Mouse (Mus musculus) spleen, embryonic (tissue): ENCODE data around the gene Ldhb.
"Not testable (repeated sequence)": the region's sequence is repeated elsewhere in the genome, so short reads cannot be mapped to it uniquely, and the experiment has no call there.

ENCODE experiments used
- CTCF ChIA-PET: fragments of 350-600 bp; sonication (Branson Sonifier 250); formaldehyde crosslinking; loops from one replicate; lab custom pipeline; 2022; lab: Charles Lee

Gene Ldhb

GRCm38 (mm10) chr6:142514912-142515311 lies 7.2 kb upstream of the Ldhb start:
- CTCF ChIA-PET: no interaction called here

DNA sequence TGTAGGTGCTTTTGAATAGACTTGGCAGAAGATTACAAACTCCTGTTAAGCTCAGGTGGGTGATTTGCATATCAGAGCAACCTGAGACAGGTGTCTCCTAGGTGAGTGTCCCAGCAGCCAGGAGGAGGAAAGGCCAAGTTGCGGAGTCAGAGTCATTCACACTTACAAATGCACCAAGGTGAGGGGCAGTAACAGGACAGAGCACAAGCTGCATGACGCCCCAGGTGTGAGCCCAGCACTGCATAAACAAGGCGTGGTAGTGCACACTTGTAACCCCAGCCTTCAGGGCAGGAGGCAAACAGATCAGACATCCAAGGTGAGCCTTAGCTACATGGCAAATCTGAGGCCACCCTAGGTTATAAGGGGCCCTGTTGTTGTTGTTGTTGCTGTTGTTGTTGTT lies 5.1 kb upstream of the Ldhb start:
- CTCF ChIA-PET: no interaction called here

GRCm38 (mm10) chr6:142511516-142512135 lies 3.9 kb upstream of the Ldhb start:
- CTCF ChIA-PET: no interaction called here

- CTCF ChIA-PET: no interaction called here
Measured at GRCm38 (mm10) chr6:142508663-142509062, 906 bp upstream of the Ldhb start.

- CTCF ChIA-PET: interaction anchor here (0.5 kb wide), 1 partner anchor 10 kb away, joined by 3 read pairs; no protein-coding TSS in a partner anchor
Measured at GRCm38 (mm10) chr6:142507033-142507784, 548 bp downstream of the Ldhb start.

DNA sequence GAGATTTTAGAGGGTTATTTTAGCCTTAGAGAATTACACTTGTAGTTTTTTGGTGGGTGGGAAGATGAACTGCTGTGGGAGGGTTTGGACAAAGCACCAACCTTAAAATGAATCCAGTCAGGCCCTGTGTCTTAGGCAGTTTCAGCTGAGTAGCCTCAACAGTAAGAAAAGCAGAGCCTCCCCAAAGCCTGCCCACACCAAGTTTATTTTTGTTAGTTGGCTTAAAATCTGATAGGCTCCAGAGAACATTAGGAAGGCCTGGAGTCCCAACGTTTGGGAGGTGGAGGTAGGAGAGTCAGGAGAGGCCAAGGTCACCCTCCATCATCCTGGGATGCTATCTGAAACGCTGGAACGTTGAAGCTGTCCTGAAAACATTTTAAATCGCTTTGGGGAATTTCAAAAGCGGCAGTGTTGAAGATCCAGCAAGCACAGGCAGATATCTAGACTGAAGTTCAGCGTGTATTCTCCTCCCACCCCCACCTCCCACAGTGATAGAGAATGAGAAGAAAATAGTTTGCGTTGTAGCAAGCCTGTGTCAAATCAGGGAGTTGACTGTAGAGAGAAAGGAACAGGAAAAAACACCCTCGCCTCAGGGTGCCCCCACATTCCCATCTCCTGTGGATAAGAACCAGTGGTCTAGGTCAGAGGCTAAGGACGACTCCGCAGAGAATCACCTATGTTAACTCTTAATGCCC lies 1.3 kb downstream of the Ldhb start:
- CTCF ChIA-PET: interaction anchor here (0.5 kb wide), 1 partner anchor 11 kb away, joined by 3 read pairs; no protein-coding TSS in a partner anchor

- CTCF ChIA-PET: no interaction called here
Measured at GRCm38 (mm10) chr6:142503601-142504000, 4.2 kb downstream of the Ldhb start.

- CTCF ChIA-PET: no interaction called here
Measured at GRCm38 (mm10) chr6:142502519-142503125, 5.1 kb downstream of the Ldhb start.

GRCm38 (mm10) chr6:142490114-142490513 lies 17.6 kb downstream of the Ldhb start:
- CTCF ChIA-PET: not testable (repeated sequence)

GRCm38 (mm10) chr6:142487638-142488037 lies 20.1 kb downstream of the Ldhb start:
- CTCF ChIA-PET: no interaction called here

DNA sequence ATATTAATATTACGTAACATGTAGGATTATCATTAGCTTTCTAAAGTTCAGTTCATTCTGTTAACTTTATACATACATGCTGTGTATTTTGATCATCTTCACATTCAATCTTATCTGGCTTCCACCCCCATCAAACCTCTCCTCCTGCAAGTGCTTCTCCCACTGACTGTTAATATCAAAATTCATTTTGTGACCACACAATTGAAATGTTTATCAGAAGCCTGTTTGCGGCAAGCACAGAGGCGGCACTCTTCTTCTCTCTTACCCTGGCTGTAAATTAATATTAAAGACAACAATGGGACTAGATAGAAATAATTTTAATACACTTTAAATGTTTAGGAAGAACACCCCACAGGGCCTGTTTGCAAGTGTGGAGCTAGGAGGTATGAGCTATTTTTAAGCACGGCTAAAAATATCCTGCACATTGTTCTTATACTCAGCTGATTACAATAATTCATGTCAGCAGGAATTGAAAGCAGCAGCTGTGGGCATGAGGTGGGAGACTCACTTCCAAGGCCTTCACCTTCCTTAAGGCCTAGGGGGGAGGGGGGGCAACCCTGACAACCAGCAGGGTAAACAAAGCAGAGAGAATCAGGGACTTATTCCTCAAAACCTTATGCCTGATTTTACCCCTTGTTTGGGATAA lies 22.2 kb downstream of the Ldhb start:
- CTCF ChIA-PET: no interaction called here

GRCm38 (mm10) chr6:142477239-142477638 lies 30.5 kb downstream of the Ldhb start:
- CTCF ChIA-PET: no interaction called here

- CTCF ChIA-PET: no interaction called here
Measured at GRCm38 (mm10) chr6:142472801-142473203, 35.0 kb downstream of the Ldhb start, which contains the start of gene Gys2. Gene Gys2 (minus strand): TSS chr6:142473109.

GRCm38 (mm10) chr6:142471141-142471540 lies 36.6 kb downstream of the Ldhb start:
- CTCF ChIA-PET: no interaction called here

- CTCF ChIA-PET: no interaction called here
Measured at GRCm38 (mm10) chr6:142469602-142470001, 38.2 kb downstream of the Ldhb start.

GRCm38 (mm10) chr6:142462194-142462593 lies 45.6 kb downstream of the Ldhb start:
- CTCF ChIA-PET: no interaction called here

DNA sequence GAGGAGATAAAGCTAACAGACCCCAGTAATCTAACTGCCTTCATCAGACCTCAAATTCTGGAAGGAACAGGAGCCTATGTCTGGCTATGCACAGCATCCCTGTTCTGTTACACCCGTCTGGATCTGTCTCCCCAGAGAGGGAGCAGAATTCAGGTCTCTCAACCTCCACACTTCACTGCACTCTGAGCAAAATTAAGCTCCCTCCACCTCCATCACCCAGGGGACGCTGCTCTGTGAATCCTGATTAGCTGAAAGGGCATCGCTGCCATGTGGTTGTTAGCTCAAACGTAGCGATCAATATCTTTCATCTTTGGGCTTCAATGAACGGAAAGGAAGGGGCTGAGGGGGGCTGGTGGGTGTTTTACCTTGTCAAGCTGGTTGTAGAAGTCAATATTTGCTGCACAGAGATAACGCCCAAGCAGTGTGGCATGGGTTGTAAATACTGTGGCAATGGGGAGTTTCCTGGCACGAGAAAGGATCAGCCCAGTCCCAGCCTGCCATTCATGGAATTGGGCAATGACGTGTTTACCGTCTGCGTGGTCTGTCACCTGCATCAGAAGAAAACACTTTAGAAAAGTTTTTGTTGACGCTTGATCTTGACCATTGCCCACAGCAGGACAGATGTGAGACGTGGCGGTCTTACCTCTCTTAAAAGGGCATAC lies 48.6 kb downstream of the Ldhb start:
- CTCF ChIA-PET: no interaction called here

GRCm38 (mm10) chr6:142458010-142458409 lies 49.7 kb downstream of the Ldhb start:
- CTCF ChIA-PET: no interaction called here

- CTCF ChIA-PET: no interaction called here
Measured at GRCm38 (mm10) chr6:142455314-142455996, 52.3 kb downstream of the Ldhb start.

GRCm38 (mm10) chr6:142453311-142453710 lies 54.4 kb downstream of the Ldhb start:
- CTCF ChIA-PET: no interaction called here
